Mouse (Mus musculus) limb, embryonic 11.5 days (tissue): ENCODE measurements around the gene 4930539E08Rik. TPM values are rescaled to one million over a fixed set of nuclear protein-coding genes. Genes with fewer than 3 reads are reported as not detected.

Experiments
- ATAC-seq: fragments of 200-750 bp; cut with Nextera tagmentation; 2 replicates; pipeline ENCODE4 v1.8.0; 2017; ENCODE audit warnings: low read depth; ENCODE audit not compliant: insufficient number of reproducible peaks, low FRiP score, low TSS enrichment
- DNase-seq: peaks from one replicate; pipeline ENCODE4 v3.0.0-alpha.2; 2015; ENCODE audit warnings: low spot score
- H3K27ac ChIP-seq: fragments of 300-500 bp; sonication (generic); replicated peaks from 2 replicates; pipeline ENCODE4 v1.5.1; 2014; ENCODE audit warnings: low read depth, mild to moderate bottlenecking, low read length
- H3K27me3 ChIP-seq: fragments of 300-500 bp; sonication (generic); 2 replicates; pipeline ENCODE4 v1.6.1; 2014; ENCODE audit warnings: mild to moderate bottlenecking, low read length, mixed read lengths; ENCODE audit not compliant: control insufficient read depth, insufficient read depth
- H3K36me3 ChIP-seq: fragments of 300-500 bp; sonication (generic); 2 replicates; pipeline ENCODE4 v1.6.1; 2014; ENCODE audit warnings: mild to moderate bottlenecking, low read length, moderate library complexity, mixed read lengths; ENCODE audit not compliant: control insufficient read depth, insufficient read depth
- H3K4me1 ChIP-seq: fragments of 300-500 bp; sonication (generic); 2 replicates; pipeline ENCODE4 v1.6.1; 2014; ENCODE audit warnings: low read length, mixed read lengths; ENCODE audit not compliant: control insufficient read depth, insufficient read depth
- H3K4me2 ChIP-seq: fragments of 300-500 bp; sonication (generic); 2 replicates; pipeline ENCODE4 v1.6.1; 2014; ENCODE audit warnings: low read depth, mild to moderate bottlenecking, moderate library complexity; ENCODE audit not compliant: severe bottlenecking
- H3K4me3 ChIP-seq: fragments of 300-500 bp; sonication (generic); 2 replicates; pipeline ENCODE4 v1.5.1; 2014; ENCODE audit warnings: low read depth, low read length
- H3K9ac ChIP-seq: fragments of 300-500 bp; sonication (generic); 2 replicates; pipeline ENCODE4 v1.6.1; 2014; ENCODE audit warnings: mild to moderate bottlenecking, low read length
- H3K9me3 ChIP-seq: fragments of 300-500 bp; sonication (generic); 2 replicates; pipeline ENCODE4 v1.6.1; 2016; ENCODE audit warnings: low read length; ENCODE audit not compliant: control insufficient read depth
- WGBS: fragments of 180-500 bp; shearing (Covaris S2); extraction: QIAGEN DNeasy Blood & Tissue Kit; methylation state at CpG from one replicate; pipeline ENCODE4 v1.1.7; 2014; 5-methylcytosine and 5-hydroxymethylcytosine counted together
- polyA plus RNA-seq: library from polyadenylated mRNA; unstranded; fragments of >200 nt; fragmentation: Nextera tagmentation; extraction: Ambion mirVana; gene quantifications from 2 replicates; pipeline ENCODE4 v1.2.1, GENCODE M21; 2014

The 4930539E08Rik gene
- polyA plus RNA-seq, 1 experiment from 2014 or later: 0.29 TPM

DNA sequence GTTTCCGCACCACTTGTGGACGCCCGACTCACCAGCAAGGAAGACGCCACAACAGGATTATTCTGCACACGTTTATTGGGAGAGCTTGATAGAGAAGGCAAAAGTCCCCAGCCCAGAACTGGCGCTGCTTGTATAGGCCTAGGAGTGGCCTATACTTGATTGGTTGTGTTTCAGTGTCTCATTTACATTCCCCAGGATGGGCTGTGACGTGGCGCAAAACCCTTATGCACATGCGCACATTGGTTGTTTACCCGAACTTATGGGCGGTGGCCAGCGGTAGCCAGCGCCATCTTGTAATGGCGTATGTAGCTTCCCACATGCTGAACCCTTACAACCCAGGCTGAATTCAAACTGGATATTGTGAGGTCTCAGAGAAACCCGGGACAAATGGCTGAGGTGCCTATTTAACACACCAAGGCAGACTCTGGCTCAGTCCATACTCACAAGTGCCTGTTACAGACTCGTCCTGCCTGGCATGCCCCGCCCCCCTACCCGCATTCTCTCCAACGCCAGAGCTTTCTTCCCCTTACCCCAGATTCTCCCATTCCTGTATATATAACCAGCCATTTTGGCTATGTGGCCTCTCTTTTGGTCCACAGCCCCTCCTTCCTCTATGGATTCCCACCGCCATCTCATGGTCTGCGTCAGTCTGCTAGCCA, 19.8 kb downstream of the 4930539E08Rik start:
- no peak for ATAC-seq
- Histone ChIP-seq H3K27me3 (no peaks in the 10 kb centered on the region), H3K4me3 (no peak overlapping the region), H3K27ac (no peak overlapping the region), H3K9me3 (no peaks in the 10 kb centered on the region), H3K9ac (no peak overlapping the region), H3K36me3 (no peaks in the 10 kb centered on the region), H3K4me2 (no peak overlapping the region), H3K4me1 (no peaks in the 10 kb centered on the region)
- 95% methylated on average over 21 of the region's 21 CpGs for WGBS
- DNase-seq: no peak

DNA sequence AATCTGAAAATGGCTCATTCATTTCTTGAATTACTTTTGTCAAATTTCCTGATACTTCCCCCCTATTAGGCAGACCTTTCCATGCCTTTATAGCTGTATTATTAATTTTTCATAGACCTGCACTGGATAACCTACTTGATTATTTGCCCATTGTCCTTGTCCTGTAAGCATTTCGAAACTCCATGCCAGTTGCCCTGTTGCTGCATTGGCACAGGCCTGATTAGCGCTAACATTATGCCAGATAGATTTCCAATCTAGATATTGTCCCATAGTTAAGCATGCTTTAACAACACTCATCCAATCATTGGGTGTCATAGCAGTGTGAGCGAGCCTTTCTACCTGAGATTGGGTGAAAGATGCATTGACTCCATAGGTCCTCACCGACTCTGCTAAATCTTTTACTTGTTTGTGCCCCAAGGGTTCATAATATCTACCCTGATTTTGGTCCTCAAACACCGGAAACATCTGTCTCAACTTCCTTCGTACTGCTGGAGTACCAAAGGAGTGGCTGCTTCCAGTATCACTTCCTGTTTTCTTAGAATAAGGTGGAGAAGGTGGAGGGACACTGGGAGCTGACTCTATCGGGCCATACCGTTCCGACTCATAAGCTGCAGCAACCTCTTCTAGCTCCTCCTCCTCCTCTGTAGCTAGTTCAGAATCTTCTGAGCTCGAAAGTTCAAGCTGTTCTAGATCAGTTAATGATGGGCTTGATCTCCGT, 20.9 kb downstream of the 4930539E08Rik start:
- Histone ChIP-seq H3K4me3 (no peak overlapping the region), H3K9ac (no peak overlapping the region), H3K27me3 (no peaks in the 10 kb centered on the region), H3K36me3 (no peaks in the 10 kb centered on the region), H3K4me2 (no peak overlapping the region), H3K4me1 (no peaks in the 10 kb centered on the region), H3K27ac (no peak overlapping the region), H3K9me3 (no peaks in the 10 kb centered on the region)
- 89% methylated on average over 11 of the region's 11 CpGs for WGBS
- DNase-seq (no peak), ATAC-seq (no peak)

DNA sequence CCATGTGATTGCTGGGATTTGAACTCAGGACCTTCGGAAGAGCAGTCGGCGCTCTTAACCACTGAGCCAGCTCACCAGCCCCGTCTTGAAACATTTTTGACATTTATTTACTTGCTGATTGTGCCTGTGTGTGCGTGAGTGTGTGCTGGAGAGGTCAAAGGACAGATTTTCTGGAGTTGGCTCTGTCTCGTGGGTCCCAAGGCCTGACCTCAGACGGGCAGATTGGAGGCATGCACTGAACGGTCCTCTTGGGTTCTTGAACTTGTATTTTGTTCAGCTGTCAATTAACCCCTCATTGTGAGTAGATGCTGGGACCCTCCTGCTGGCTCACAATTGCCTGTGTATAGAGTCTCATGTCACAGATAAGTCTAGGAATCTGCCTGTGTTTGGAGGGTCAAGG, 28.9 kb downstream of the 4930539E08Rik start:
- no peak overlapping the region for H3K27ac ChIP-seq
- H3K27me3 ChIP-seq: no peaks in the 10 kb centered on the region
- no peak overlapping the region for H3K4me2 ChIP-seq
- H3K4me3 ChIP-seq: no peak overlapping the region
- H3K4me1 ChIP-seq: no peaks in the 10 kb centered on the region
- WGBS: 85% methylated on average over 8 of the region's 8 CpGs
- ATAC-seq: no peak
- DNase-seq: no peak
- 0 out of 2 replicates have a peak, but pooled peaks cover 3% of the 10 kb centered on the region for H3K9me3 ChIP-seq
- H3K9ac ChIP-seq: no peak overlapping the region
- H3K36me3 ChIP-seq: no peaks in the 10 kb centered on the region

DNA sequence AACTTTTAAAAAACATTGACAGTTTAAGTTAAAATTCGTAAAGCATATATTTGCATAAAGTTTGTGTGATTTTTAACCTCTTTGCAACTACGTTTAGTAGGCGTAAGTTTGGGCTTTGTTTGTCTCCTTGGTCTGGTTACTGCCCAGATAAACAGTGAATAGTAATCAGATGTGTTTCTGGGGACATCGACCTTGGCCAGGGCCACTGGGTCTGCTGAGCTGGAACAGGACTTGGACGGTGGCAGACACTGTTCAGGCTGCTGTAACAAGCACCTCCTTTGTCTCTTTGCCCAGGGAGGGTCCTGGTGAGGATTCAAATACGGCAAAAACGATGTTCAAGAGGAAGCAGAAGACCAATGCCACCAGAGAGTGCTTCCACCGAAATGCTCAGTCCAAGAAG, 29.9 kb downstream of the 4930539E08Rik start:
- ATAC-seq (no peak), DNase-seq (no peak)
- Histone ChIP-seq H3K4me1 (no peaks in the 10 kb centered on the region), H3K27ac (no peak overlapping the region), H3K36me3 (no peaks in the 10 kb centered on the region), H3K4me2 (no peak overlapping the region), H3K9me3 (0 out of 2 replicates have a peak, but pooled peaks cover 3% of the 10 kb centered on the region), H3K4me3 (no peak overlapping the region), H3K27me3 (no peaks in the 10 kb centered on the region), H3K9ac (no peak overlapping the region)
- 89% methylated on average over 8 of the region's 8 CpGs for WGBS

DNA sequence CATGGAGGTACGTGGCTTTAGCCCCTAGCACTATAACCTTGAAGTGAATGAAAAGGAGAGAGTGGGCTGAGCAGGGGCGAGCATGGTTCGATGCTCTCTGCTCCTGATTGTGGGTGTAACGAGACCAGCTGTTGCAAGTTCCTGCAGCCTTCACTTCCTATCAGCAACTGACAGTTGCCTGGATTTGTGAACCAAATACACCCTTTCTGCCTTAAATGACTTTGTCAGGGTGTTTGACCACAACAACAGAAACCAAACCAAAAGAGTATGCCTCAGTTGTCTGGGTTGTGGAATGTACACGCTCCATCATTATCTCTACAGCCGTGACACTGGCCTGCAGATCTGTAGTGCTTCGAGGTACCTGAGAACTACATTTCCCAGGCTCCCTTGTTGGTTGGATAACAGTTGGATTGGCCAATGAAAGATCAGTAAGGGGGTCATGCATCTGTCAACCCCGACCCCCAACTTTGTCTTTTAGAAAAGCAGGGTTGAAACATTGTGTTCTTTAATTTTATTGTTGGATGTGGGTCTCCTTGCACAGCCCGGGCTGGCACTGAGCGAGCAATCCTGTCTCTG, 31.1 kb downstream of the 4930539E08Rik start:
- H3K27ac ChIP-seq: no peak overlapping the region
- 0 out of 2 replicates have a peak, but pooled peaks cover 3% of the 10 kb centered on the region for H3K9me3 ChIP-seq
- no peak overlapping the region for H3K4me2 ChIP-seq
- ATAC-seq (no peak), DNase-seq (no peak)
- H3K4me1 ChIP-seq: no peaks in the 10 kb centered on the region
- WGBS: 70% methylated on average over 10 of the region's 10 CpGs
- H3K9ac ChIP-seq: no peak overlapping the region
- H3K4me3 ChIP-seq: no peak overlapping the region
- H3K36me3 ChIP-seq: no peaks in the 10 kb centered on the region
- H3K27me3 ChIP-seq: no peaks in the 10 kb centered on the region

DNA sequence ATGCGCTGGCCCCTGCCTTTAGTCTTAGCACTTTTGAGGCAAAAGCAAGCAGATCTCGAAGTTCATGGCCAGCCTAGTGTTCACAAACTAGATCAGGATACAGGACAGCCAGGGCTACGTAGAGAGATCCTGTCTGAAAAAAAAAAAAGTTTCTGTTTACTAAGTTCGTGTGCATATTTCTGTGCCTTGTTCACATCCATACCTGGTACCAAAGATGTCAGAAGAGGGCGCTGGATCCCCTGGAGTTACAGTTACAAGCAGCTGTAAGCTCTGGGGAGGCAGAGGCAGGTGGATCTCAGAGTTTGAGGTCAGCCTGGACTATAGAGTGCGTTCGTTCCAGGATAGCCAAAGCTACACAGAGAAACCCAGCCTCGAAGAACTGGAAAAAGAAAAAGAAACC, 32.3 kb downstream of the 4930539E08Rik start:
- Histone ChIP-seq H3K4me2 (no peak overlapping the region), H3K9ac (no peak overlapping the region), H3K9me3 (no peaks in the 10 kb centered on the region), H3K4me1 (no peaks in the 10 kb centered on the region), H3K27me3 (no peaks in the 10 kb centered on the region), H3K27ac (no peak overlapping the region), H3K4me3 (no peak overlapping the region), H3K36me3 (no peaks in the 10 kb centered on the region)
- ATAC-seq (no peak), DNase-seq (no peak)
- WGBS: 56% methylated on average over 8 of the region's 8 CpGs

DNA sequence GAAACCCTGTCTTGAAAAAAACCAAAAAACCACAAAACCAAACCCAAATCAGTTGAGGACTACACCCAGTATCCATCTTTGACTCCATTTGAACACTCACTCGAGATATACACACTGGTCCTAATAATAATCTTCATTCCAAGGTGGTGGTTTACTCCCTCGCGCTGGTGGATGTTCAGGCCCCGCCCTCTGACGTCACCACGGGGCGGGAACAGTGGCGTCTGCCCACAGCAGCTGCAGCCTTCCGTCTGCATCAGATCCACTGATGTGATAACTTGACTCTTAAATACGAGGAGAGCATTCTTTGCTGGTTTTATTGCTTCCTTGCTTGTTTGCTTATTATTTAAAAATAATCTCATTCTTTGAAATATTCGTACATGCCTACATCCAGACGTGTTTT, 32.8 kb downstream of the 4930539E08Rik start:
- H3K9me3 ChIP-seq: no peaks in the 10 kb centered on the region
- no peak overlapping the region for H3K4me3 ChIP-seq
- H3K27me3 ChIP-seq: no peaks in the 10 kb centered on the region
- H3K9ac ChIP-seq: no peak overlapping the region
- no peak for ATAC-seq
- peak; percentile 77 for DNase-seq
- no peak overlapping the region for H3K4me2 ChIP-seq
- H3K36me3 ChIP-seq: no peaks in the 10 kb centered on the region; the same call in 1 of the 2 replicates
- H3K4me1 ChIP-seq: no peaks in the 10 kb centered on the region
- WGBS: 4% methylated on average over 12 of the region's 12 CpGs
- H3K27ac ChIP-seq: no peak overlapping the region

DNA sequence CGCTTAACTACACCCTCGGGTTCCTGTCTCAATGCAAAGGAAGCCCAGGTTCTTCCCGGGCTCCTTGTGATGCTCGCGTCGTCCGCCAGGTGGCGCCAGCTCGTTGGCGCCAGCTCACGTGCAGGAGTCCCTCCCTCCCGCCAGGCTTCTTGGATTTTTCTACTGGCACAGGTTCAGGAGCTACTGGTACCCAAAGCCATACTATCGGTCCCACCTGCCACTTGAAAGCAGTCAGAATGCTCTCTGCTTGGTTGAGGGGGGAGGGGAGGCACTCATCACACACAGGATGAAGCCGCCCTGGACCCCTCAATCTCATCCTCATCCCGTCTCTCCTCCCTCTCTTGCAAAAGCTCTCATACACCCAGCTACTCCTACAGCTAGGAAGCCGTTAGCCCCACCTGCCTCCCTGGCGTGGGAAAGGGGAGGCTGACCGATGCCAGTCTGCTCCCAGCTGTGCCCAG, 35.2 kb downstream of the 4930539E08Rik start:
- Histone ChIP-seq H3K27me3 (no peaks in the 10 kb centered on the region), H3K36me3 (no peaks in the 10 kb centered on the region; the same call in 1 of the 2 replicates), H3K27ac (no peak overlapping the region), H3K9ac (no peak overlapping the region), H3K4me1 (no peaks in the 10 kb centered on the region), H3K4me2 (no peak overlapping the region), H3K9me3 (no peaks in the 10 kb centered on the region), H3K4me3 (no peak overlapping the region)
- ATAC-seq (0 out of 2 replicates have a peak, but pooled peaks have one; percentile 36), DNase-seq (peak; percentile 92)
- 7% methylated on average over 18 of the region's 18 CpGs for WGBS
